Mouse (Mus musculus) testis, adult 2 months (tissue): ENCODE measurements around the gene Mcoln3.

Experiments used
- CTCF ChIP-seq: fragments of 200-500 bp; IDR thresholded peaks from 2 replicates; pipeline ENCODE4 v1.5.1; 2012; ENCODE audit warnings: low read depth, mild to moderate bottlenecking, inconsistent platforms, low read length, moderate library complexity; ENCODE audit not compliant: control insufficient read depth, insufficient read depth, insufficient replicate concordance
- POLR2A ChIP-seq: fragments of 200-500 bp; IDR thresholded peaks from 2 replicates; pipeline ENCODE4 v1.6.1; 2012; ENCODE audit warnings: low read depth, mild to moderate bottlenecking, inconsistent platforms, low read length, moderate library complexity; ENCODE audit not compliant: control insufficient read depth

- TF ChIP-seq CTCF, result no peak
- no peak for TF ChIP-seq POLR2A
These were observed 6.2 kb downstream of the Mcoln3 start for GRCm38 (mm10) chr3:146123464-146123825.
